Mouse (Mus musculus) mammary gland, adult 2 months (tissue): ENCODE measurements around the gene Ppcs. TPM values are rescaled to one million over a fixed set of nuclear protein-coding genes. Genes with fewer than 3 reads are reported as not detected.

Source experiments
- polyA plus RNA-seq: library from polyadenylated mRNA; depleted of rRNA; stranded (reverse); fragments of >200 nt; gene quantifications from 2 replicates; pipeline ENCODE4 v1.2.3, GENCODE M21; 2012; ENCODE audit warnings: low replicate concordance; rRNA removed

Ppcs gene
- 16.0 and 24.6 TPM in 2 replicates for polyA plus RNA-seq

GRCm38 (mm10) chr4:119422294-119422964 lies at the start of gene Ppcs, which contains the start of gene Zmynd12:
Ppcs (minus strand) TSS chr4:119422420.
Zmynd12 (plus strand) TSS chr4:119422814.

GRCm38 (mm10) chr4:119415072-119415753 lies 7.0 kb downstream of the Ppcs start, which contains the start of gene Ccdc30:
Ccdc30 (minus strand) TSS chr4:119415521.

Other genes with a start within 250 kb of the Ppcs start
- 14.3 and 15.1 TPM in 2 replicates for gene Zfp691, start 248.2 kb downstream of the Ppcs start, polyA plus RNA-seq
- 0.26 and 0.33 TPM in 2 replicates for gene Ermap, start 232.4 kb downstream of the Ppcs start, polyA plus RNA-seq
- 25.0 and 35.5 TPM in 2 replicates for gene Svbp, start 227.1 kb downstream of the Ppcs start, polyA plus RNA-seq
- gene Tmem269, start 204.2 kb downstream of the Ppcs start, polyA plus RNA-seq = 0.10 and 0.95 TPM in 2 replicates
- gene AU022252, start 189.7 kb downstream of the Ppcs start, polyA plus RNA-seq = 4.2 and 6.1 TPM in 2 replicates
- 26.3 and 29.0 TPM in 2 replicates for gene P3h1, start 189.5 kb downstream of the Ppcs start, polyA plus RNA-seq
- gene Cldn19, start 167.0 kb downstream of the Ppcs start, polyA plus RNA-seq = 7.5 and 11.0 TPM in 2 replicates
- gene Ybx1, start 127.8 kb downstream of the Ppcs start, polyA plus RNA-seq = 122 and 131 TPM in 2 replicates
- 4.8 and 8.4 TPM in 2 replicates for gene Ppih, start 101.9 kb downstream of the Ppcs start, polyA plus RNA-seq
- gene Ccdc30, start 6.9 kb downstream of the Ppcs start, polyA plus RNA-seq = 0.24 and 0.54 TPM in 2 replicates
- 0.27 and 0.99 TPM in 2 replicates for gene Zmynd12, start 394 bp upstream of the Ppcs start, polyA plus RNA-seq
- 0.10 and 0.49 TPM in 2 replicates for gene Rimkla, start 70.2 kb upstream of the Ppcs start, polyA plus RNA-seq
- gene Foxj3, start 114.6 kb upstream of the Ppcs start, polyA plus RNA-seq = 13.7 and 19.4 TPM in 2 replicates
- gene Frg2f1, start 117.1 kb upstream of the Ppcs start, polyA plus RNA-seq = 6.7 and 19.8 TPM in 2 replicates
- gene Guca2a, start 215.3 kb upstream of the Ppcs start, polyA plus RNA-seq = not detected in 2 replicates
- 0.47 TPM in 1 of 2 replicates, not detected in the other for gene Guca2b, start 236.5 kb upstream of the Ppcs start, polyA plus RNA-seq